Mouse (Mus musculus) embryonic facial prominence, embryonic 12.5 days (tissue): ENCODE data around the gene Colq. TPM values are rescaled to one million over a fixed set of nuclear protein-coding genes. Genes with fewer than 3 reads are reported as not detected.
A peak's percentile ranks its signal among the peaks of the same experiment; 100 is the strongest.

Experiments
- ATAC-seq: fragments of 200-750 bp; cut with Nextera tagmentation; 2 replicates; pipeline ENCODE4 v1.8.0; 2017; ENCODE audit not compliant: insufficient number of reproducible peaks, insufficient read depth, low FRiP score, low TSS enrichment
- H3K27ac ChIP-seq: fragments of 300-500 bp; sonication (generic); 2 replicates; pipeline ENCODE4 v1.5.1; 2016; ENCODE audit warnings: mild to moderate bottlenecking
- H3K27me3 ChIP-seq: fragments of 300-500 bp; sonication (generic); 2 replicates; pipeline ENCODE4 v1.6.1; 2016; ENCODE audit warnings: mild to moderate bottlenecking, moderate library complexity
- H3K36me3 ChIP-seq: fragments of 300-500 bp; sonication (generic); 2 replicates; pipeline ENCODE4 v1.6.1; 2016; ENCODE audit warnings: mild to moderate bottlenecking
- H3K4me1 ChIP-seq: fragments of 300-500 bp; sonication (generic); 2 replicates; pipeline ENCODE4 v1.6.1; 2016
- H3K4me2 ChIP-seq: fragments of 300-500 bp; sonication (generic); replicated peaks from 2 replicates; pipeline ENCODE4 v1.6.1; 2016; ENCODE audit warnings: mild to moderate bottlenecking, moderate library complexity
- H3K4me3 ChIP-seq: fragments of 300-500 bp; sonication (generic); 2 replicates; pipeline ENCODE4 v1.5.1; 2016; ENCODE audit warnings: mild to moderate bottlenecking
- H3K9ac ChIP-seq: fragments of 300-500 bp; sonication (generic); 2 replicates; pipeline ENCODE4 v1.6.1; 2016; ENCODE audit warnings: mild to moderate bottlenecking, moderate library complexity
- H3K9me3 ChIP-seq: fragments of 300-500 bp; sonication (generic); 2 replicates; pipeline ENCODE4 v1.6.1; 2016; ENCODE audit warnings: mild to moderate bottlenecking, moderate library complexity
- WGBS: fragments of 180-500 bp; shearing (Covaris S2); methylation state at CpG from one replicate; pipeline ENCODE4 v1.1.7; 2016; 5-methylcytosine and 5-hydroxymethylcytosine counted together
- polyA plus RNA-seq: library from polyadenylated mRNA; unstranded; fragments of >200 nt; fragmentation: Nextera tagmentation; extraction: Ambion mirVana; gene quantifications from 2 replicates; pipeline ENCODE4 v1.2.1, GENCODE M21; 2016

Colq gene
- polyA plus RNA-seq, 1 experiment from 2014 or later, result 1.0 TPM

- Histone ChIP-seq H3K36me3 (no peaks in the 10 kb centered on the region), H3K9me3 (0 out of 2 replicates have a peak, but pooled peaks cover 7% of the 10 kb centered on the region), H3K27me3 (no peaks in the 10 kb centered on the region), H3K4me3 (no peak overlapping the region), H3K9ac (no peak overlapping the region), H3K27ac (no peak overlapping the region), H3K4me2 (no peak overlapping the region), H3K4me1 (0 out of 2 replicates have a peak, but pooled peaks cover 5% of the 10 kb centered on the region)
- WGBS, result 90% methylated on average over 2 of the region's 2 CpGs
- ATAC-seq, result no peak
Measured at GRCm38 (mm10) chr14:31515895-31516294, 75.2 kb downstream of the Colq start.

GRCm38 (mm10) chr14:31510322-31510721 is 80.8 kb downstream of the Colq start:
- no peak for ATAC-seq
- H3K4me3 ChIP-seq, result no peak overlapping the region
- H3K27ac ChIP-seq, result no peak overlapping the region
- WGBS, result 89% methylated on average over 3 of the region's 3 CpGs
- peaks cover 44% of the 10 kb centered on the region for H3K36me3 ChIP-seq
- no peak overlapping the region for H3K9ac ChIP-seq
- H3K9me3 ChIP-seq, result 0 out of 2 replicates have a peak, but pooled peaks cover 7% of the 10 kb centered on the region
- no peaks in the 10 kb centered on the region for H3K4me1 ChIP-seq
- no peak overlapping the region for H3K4me2 ChIP-seq
- no peaks in the 10 kb centered on the region for H3K27me3 ChIP-seq

- no peak overlapping the region for H3K27ac ChIP-seq
- peaks cover 48% of the 10 kb centered on the region for H3K36me3 ChIP-seq
- no peak overlapping the region for H3K9ac ChIP-seq
- no peaks in the 10 kb centered on the region for H3K27me3 ChIP-seq
- H3K4me3 ChIP-seq, result no peak overlapping the region
- no peaks in the 10 kb centered on the region for H3K4me1 ChIP-seq
- WGBS, result 95% methylated on average over 2 of the region's 2 CpGs
- H3K4me2 ChIP-seq, result no peak overlapping the region
- H3K9me3 ChIP-seq, result 0 out of 2 replicates have a peak, but pooled peaks cover 7% of the 10 kb centered on the region
- no peak for ATAC-seq
Measured at GRCm38 (mm10) chr14:31509911-31510310, 81.2 kb downstream of the Colq start.

GRCm38 (mm10) chr14:31506456-31506855 is 84.7 kb downstream of the Colq start:
- Histone ChIP-seq H3K27me3 (no peaks in the 10 kb centered on the region), H3K4me3 (no peak overlapping the region), H3K9me3 (no peaks in the 10 kb centered on the region), H3K4me1 (no peaks in the 10 kb centered on the region), H3K9ac (no peak overlapping the region), H3K4me2 (no peak overlapping the region), H3K27ac (no peak overlapping the region), H3K36me3 (peaks cover 81% of the 10 kb centered on the region)
- ATAC-seq, result no peak
- 93% methylated on average over 6 of the region's 6 CpGs for WGBS

- Histone ChIP-seq H3K9ac (no peak overlapping the region), H3K27me3 (no peaks in the 10 kb centered on the region)
Measured at GRCm38 (mm10) chr14:31503406-31503805, 87.7 kb downstream of the Colq start.

GRCm38 (mm10) chr14:31499526-31499925 is 91.6 kb downstream of the Colq start:
- Histone ChIP-seq H3K27me3 (no peaks in the 10 kb centered on the region), H3K4me1 (peaks cover 12% of the 10 kb centered on the region), H3K27ac (no peak overlapping the region), H3K4me2 (no peak overlapping the region), H3K9ac (no peak overlapping the region), H3K9me3 (no peaks in the 10 kb centered on the region), H3K36me3 (peaks cover 58% of the 10 kb centered on the region), H3K4me3 (no peak overlapping the region)
- 76% methylated on average over 1 of the region's 1 CpGs for WGBS
- no peak for ATAC-seq

More at GRCm38 (mm10) chr14:31503406-31503805, 87.7 kb downstream of the Colq start:
- H3K4me1 ChIP-seq, result no peaks in the 10 kb centered on the region
- ATAC-seq, result no peak
- H3K9me3 ChIP-seq, result no peaks in the 10 kb centered on the region
- no peak overlapping the region for H3K4me3 ChIP-seq
- no peak overlapping the region for H3K27ac ChIP-seq
- 89% methylated on average over 13 of the region's 13 CpGs for WGBS
- H3K36me3 ChIP-seq, result peaks cover 87% of the 10 kb centered on the region
- no peak overlapping the region for H3K4me2 ChIP-seq

GRCm38 (mm10) chr14:31496241-31496646 is 94.9 kb downstream of the Colq start:
- Histone ChIP-seq H3K4me1 (peaks cover 20% of the 10 kb centered on the region), H3K9me3 (no peaks in the 10 kb centered on the region), H3K27ac (no peak overlapping the region), H3K4me2 (peak overlapping the region; percentile 86), H3K4me3 (peak overlapping the region; percentile 83), H3K27me3 (no peaks in the 10 kb centered on the region), H3K9ac (peak overlapping the region; percentile 90), H3K36me3 (peaks cover 32% of the 10 kb centered on the region)
- no peak for ATAC-seq
- 38% methylated on average over 7 of the region's 7 CpGs for WGBS

- 5% methylated on average over 8 of the region's 8 CpGs for WGBS
- peaks cover 30% of the 10 kb centered on the region for H3K36me3 ChIP-seq
- no peaks in the 10 kb centered on the region for H3K27me3 ChIP-seq
- H3K27ac ChIP-seq, result peak overlapping the region; percentile 91; the same call in 1 of the 2 replicates
- H3K9ac ChIP-seq, result peak overlapping the region; percentile 90
- peaks cover 20% of the 10 kb centered on the region for H3K4me1 ChIP-seq
- H3K4me2 ChIP-seq, result peak overlapping the region; percentile 86
- H3K4me3 ChIP-seq, result peak overlapping the region; percentile 83
- H3K9me3 ChIP-seq, result no peaks in the 10 kb centered on the region
- no peak for ATAC-seq
Measured at GRCm38 (mm10) chr14:31495538-31495937, 95.6 kb downstream of the Colq start.

- WGBS, result under 1% methylated on average over 49 of the region's 49 CpGs
- Histone ChIP-seq H3K9ac (peak within 1 kb of the TSS; percentile 90), H3K36me3 (peaks cover 30% of the 10 kb centered on the region)
Measured at GRCm38 (mm10) chr14:31494975-31495455, 96.1 kb downstream of the Colq start, which contains the start of gene Mettl6. Mettl6 (minus strand) TSS chr14:31495040.

GRCm38 (mm10) chr14:31494349-31494974 is 96.7 kb downstream of the Colq start, which contains the start of gene Eaf1:
Eaf1 (plus strand) TSS chr14:31494399.
- no peak for ATAC-seq
- Histone ChIP-seq H3K9me3 (no peaks in the 10 kb centered on the region), H3K27me3 (no peaks in the 10 kb centered on the region), H3K4me2 (peak within 1 kb of the TSS; percentile 86), H3K4me1 (peaks cover 20% of the 10 kb centered on the region), H3K9ac (peak within 1 kb of the TSS; percentile 90), H3K36me3 (peaks cover 29% of the 10 kb centered on the region), H3K27ac (peak within 1 kb of the TSS; percentile 91), H3K4me3 (peak within 1 kb of the TSS; percentile 83)
- whole genome bisulfite sequencing, result 2% methylated on average over 37 of the region's 37 CpGs

More at GRCm38 (mm10) chr14:31494975-31495455, 96.1 kb downstream of the Colq start, which contains the start of gene Mettl6:
- H3K27me3 ChIP-seq, result no peaks in the 10 kb centered on the region
- H3K4me1 ChIP-seq, result peaks cover 20% of the 10 kb centered on the region
- peak within 1 kb of the TSS; percentile 91 for H3K27ac ChIP-seq
- H3K9me3 ChIP-seq, result no peaks in the 10 kb centered on the region
- H3K4me3 ChIP-seq, result peak within 1 kb of the TSS; percentile 83
- H3K4me2 ChIP-seq, result peak within 1 kb of the TSS; percentile 86
- peak; percentile 95 for ATAC-seq

GRCm38 (mm10) chr14:31493901-31494300 is 97.2 kb downstream of the Colq start:
- Histone ChIP-seq H3K9me3 (no peaks in the 10 kb centered on the region), H3K4me2 (peak overlapping the region; percentile 86), H3K9ac (peak overlapping the region; percentile 90), H3K27ac (no peak overlapping the region), H3K4me3 (peak overlapping the region; percentile 83), H3K4me1 (peaks cover 20% of the 10 kb centered on the region), H3K27me3 (no peaks in the 10 kb centered on the region), H3K36me3 (peaks cover 29% of the 10 kb centered on the region)
- ATAC-seq, result no peak
- 33% methylated on average over 9 of the region's 9 CpGs for WGBS

GRCm38 (mm10) chr14:31488055-31488454 is 103.1 kb downstream of the Colq start:
- Histone ChIP-seq H3K27me3 (no peaks in the 10 kb centered on the region), H3K9ac (no peak overlapping the region), H3K9me3 (no peaks in the 10 kb centered on the region), H3K36me3 (peaks cover 74% of the 10 kb centered on the region), H3K4me2 (no peak overlapping the region), H3K27ac (no peak overlapping the region), H3K4me3 (no peak overlapping the region), H3K4me1 (no peaks in the 10 kb centered on the region)
- no peak for ATAC-seq
- WGBS, result 94% methylated on average over 6 of the region's 6 CpGs
